Mouse (Mus musculus): ENCODE results near the gene Ahdc1.

Ahdc1 gene

GRCm38 (mm10) chr4:133016677-133017415, 5.8 kb downstream of the Ahdc1 start:
- DNase-seq (ENCODE audit: low read depth, low spot score) = no peak

DNA sequence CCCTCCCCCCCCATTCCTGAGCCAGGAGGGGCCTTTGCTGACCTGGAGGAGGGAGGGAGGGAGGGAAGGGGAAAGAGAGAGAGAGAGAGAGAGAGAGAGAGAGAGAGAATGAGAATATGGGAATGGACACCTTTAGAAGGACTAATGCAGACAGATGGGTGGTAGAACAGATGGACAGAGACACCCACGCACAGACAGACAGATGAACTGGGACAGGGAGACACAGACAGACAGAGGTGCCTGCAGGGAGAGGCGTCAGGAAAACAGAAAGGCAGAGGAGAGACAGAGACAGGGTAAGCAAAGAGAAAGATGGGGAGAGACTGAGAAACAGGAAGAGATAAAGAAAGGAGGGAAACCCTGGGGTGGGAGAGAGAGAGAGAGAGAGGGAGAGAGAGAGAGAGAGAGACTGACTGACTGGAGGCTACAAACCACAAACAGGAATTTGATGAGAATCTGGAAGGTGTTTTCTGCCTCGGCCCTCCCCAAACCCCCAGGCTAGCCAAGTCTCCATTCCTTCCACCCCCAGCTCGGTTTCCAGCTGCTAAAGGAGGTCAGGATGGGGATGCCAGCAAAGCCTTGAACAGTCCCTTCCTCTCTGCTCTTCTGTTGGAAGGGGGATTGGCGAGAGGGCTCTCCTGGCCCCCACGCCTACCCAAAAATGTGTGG, 6.7 kb downstream of the Ahdc1 start:
- no peak for DNase-seq (ENCODE audit: low read depth, low spot score)

DNA sequence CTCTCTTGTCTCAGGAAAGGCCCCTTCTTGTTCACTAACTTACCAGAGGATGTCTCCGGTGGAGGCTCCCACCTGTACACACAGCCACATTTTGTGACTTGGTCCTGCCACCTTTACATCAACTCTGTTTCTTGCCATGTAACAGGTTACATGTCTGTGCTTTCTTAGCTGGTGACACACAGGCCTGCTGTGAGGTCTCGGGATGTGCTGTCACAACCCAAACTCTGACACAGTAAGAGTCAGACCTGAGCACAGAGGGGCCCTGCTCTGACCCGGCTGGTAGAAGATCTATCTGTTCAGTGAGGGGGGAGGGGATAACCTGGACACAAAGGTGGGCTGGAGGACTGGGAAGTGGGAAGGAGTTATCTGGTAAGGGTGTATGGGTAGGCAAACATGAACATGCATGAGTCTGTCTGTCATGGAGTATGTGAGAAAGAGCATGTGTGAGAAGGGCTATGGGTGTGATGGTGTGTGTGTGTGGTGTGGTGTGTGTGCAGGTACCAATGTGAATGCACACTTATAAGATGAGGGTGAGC, 7.3 kb downstream of the Ahdc1 start:
- DNase-seq (ENCODE audit: low read depth, low spot score) = no peak

- no peak for DNase-seq (ENCODE audit: low read depth, low spot score)
Measured at GRCm38 (mm10) chr4:133020721-133021120, 9.7 kb downstream of the Ahdc1 start.

GRCm38 (mm10) chr4:133021181-133021671, 10.2 kb downstream of the Ahdc1 start:
- DNase-seq (ENCODE audit: low read depth, low spot score) = no peak

- DNase-seq (ENCODE audit: low read depth, low spot score) = no peak
Measured at GRCm38 (mm10) chr4:133022217-133022616, 11.2 kb downstream of the Ahdc1 start.

DNA sequence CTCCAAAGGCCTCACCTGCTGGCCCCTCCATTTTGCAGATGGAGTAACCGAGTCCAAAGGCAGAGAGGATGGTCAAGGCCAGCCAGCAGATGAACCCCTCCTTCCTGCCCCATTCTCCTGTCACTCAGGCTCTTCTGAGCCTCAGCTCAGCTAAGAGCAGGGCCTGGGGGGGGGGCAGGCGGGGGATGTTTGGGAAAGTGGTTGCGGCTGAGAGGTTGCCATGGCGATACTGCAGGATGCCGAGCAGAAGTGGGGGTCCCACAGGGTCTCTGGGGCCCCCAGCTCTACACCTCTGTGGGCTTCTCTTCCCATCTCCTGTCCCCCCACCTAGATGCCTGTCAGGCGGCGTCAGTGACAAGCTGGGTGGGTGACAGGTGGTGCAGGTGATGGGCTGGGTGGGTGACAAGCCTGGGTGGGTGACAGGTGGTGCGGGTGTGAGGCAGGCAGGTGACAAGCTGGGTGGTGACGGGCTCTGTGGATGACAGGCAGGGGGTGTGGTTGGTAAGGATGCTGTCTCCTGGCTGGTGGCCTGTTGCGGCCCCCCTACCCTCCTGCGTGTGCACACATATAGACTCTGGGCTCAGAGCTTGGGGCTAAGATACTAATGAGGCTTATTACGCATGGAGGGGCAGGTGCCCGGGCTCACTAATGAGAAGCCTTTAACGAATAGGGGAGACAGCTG, 12.0 kb downstream of the Ahdc1 start:
- DNase-seq (ENCODE audit: low read depth, low spot score) = no peak

- no peak for DNase-seq (ENCODE audit: low read depth, low spot score)
Measured at GRCm38 (mm10) chr4:133023636-133024035, 12.6 kb downstream of the Ahdc1 start.

DNA sequence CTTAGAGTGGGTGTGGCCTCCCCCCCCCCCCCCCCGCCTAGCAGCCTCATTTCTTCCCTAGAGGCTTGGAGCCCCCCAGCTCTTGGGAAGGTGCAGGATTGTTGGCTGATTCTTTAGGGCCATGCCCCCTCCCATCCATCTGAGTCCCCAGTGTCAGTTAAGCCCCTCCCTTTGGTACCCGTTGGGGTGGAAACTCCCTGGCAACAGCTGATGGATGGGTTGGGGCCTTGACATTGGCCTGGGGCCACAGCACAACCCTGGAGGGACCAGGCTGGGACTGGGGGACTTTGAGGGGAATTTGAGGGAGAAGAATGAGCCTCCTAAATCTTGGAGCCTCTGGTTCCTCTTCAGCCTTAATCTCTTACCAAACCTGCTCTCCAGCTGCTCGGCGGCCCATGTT, 13.3 kb downstream of the Ahdc1 start:
- no peak for DNase-seq (ENCODE audit: low read depth, low spot score)

- no peak for DNase-seq (ENCODE audit: low read depth, low spot score)
Measured at GRCm38 (mm10) chr4:133024969-133025685, 14.1 kb downstream of the Ahdc1 start.

- no peak for DNase-seq (ENCODE audit: low read depth, low spot score)
Measured at GRCm38 (mm10) chr4:133026272-133026671, 15.2 kb downstream of the Ahdc1 start.

GRCm38 (mm10) chr4:133026826-133027375, 15.8 kb downstream of the Ahdc1 start:
- DNase-seq (ENCODE audit: low read depth, low spot score) = no peak

DNA sequence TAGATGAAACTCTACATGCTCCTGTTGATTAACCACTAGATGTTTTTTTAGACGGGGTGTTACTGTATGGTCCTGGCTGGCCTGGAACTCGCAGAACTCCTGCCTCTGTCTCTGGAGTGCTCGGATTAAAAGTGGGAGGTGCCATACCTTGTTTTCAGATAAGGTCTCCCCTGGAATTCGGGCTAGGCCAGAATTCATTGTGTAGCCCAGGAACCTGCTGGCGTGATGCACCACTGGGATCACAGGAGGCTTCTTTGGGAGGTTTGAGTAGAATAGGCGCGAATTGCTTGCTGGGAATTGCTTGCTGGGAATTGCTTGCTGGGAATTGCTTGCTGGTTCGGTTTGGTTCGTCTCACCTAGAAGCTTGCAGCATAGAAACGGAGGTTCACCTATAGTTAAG, 16.7 kb downstream of the Ahdc1 start:
- no peak for DNase-seq (ENCODE audit: low read depth, low spot score)

GRCm38 (mm10) chr4:133028193-133028592, 17.1 kb downstream of the Ahdc1 start:
- DNase-seq (ENCODE audit: low read depth, low spot score) = no peak

- no peak for DNase-seq (ENCODE audit: low read depth, low spot score)
Measured at GRCm38 (mm10) chr4:133028875-133029274, 17.8 kb downstream of the Ahdc1 start.

DNA sequence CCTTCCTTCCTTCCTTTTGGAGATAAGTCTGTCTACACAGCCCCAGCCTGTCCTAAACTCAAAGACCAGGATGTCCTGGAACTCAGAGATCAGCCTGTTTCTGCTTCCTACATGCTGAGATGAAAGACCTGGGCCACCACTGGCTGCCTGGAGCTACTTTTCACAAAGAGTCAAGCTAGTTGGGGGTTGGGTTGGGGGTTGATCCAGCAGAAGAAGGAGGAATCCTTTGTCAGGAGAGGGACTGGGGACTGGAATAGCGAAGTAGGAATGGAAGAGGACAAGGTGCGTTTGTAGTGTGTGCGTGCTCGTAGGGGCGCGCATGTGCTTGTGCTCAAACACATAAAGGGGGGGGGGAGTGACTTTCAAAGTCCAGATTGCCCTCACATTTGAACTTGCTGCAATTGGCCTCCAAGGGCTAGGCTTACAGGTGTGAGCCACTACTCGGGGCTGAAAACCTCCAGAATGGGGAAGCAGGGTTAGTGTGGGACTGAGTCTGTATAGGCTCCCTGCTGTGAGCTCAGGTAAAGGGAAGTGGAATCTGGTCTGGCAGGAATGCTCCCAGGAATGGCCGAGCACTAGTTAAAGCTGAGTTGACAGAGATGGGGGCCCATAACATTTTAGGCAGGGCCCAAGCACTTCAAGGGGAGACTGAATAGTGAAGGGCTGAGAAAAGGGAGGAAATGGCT, 21.5 kb downstream of the Ahdc1 start:
- DNase-seq (ENCODE audit: low read depth, low spot score) = no peak

DNA sequence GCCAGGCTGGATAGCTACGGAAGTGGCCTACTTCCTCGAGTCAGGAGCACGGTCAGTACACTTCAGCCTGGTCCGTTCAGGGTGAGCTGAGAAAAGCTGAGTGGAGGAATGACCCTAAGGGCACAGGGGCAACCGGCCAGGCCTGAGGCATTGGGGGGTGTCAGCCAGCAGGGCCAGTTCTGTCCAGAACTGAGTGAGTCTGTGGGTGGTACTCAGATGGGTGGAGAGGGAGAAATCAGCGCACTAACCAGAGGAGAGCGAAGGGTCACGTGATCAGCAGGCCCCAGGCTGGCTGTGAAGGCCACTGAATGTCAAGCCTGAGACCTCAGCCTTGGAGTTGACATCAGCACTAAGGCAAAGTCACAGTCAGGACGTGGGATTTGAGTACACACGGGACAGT, 23.4 kb downstream of the Ahdc1 start:
- no peak for DNase-seq (ENCODE audit: low read depth, low spot score)

GRCm38 (mm10) chr4:133035446-133035845, 24.4 kb downstream of the Ahdc1 start:
- no peak for DNase-seq (ENCODE audit: low read depth, low spot score)

- no peak for DNase-seq (ENCODE audit: low read depth, low spot score)
Measured at GRCm38 (mm10) chr4:133035946-133036345, 24.9 kb downstream of the Ahdc1 start.

DNA sequence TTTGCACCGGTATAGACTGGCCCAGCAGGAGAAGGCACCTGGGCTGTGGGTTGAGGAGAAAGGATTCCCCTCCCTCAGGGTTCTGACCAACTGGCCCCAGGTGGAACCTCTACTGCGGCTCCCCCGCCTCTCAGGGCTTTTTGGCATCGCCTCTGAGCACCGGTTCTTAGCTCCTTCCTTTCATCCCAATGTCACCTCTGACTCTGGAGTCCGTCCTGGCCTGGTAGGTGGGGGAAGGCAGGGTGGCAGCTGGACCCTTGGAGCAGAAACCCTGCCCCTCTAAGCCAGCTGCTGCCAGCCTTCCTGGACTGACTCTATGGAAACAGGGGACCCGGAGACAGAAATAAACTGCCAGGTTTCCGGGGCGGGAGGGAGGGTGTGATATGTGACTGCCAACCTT, 26.2 kb downstream of the Ahdc1 start:
- no peak for DNase-seq (ENCODE audit: low read depth, low spot score)

DNA sequence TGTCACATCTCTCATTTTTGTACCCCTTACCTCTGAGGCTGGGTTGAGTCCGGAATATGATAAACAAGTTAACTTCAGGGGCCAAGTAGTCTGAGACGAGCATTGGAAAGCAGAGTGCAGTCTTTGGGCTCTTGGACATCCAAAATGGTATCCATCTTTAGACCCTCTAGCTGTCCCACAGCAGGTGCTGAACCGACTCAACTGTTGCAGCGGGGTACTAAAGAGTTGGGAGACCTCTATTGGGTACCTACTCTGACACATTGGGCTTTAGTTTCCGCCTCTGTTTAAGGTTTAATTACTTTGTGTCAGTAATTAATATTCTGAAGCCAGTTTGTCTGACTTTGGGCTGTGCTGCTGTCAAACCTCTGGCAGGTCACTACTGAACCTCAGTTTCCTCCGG, 26.7 kb downstream of the Ahdc1 start:
- no peak for DNase-seq (ENCODE audit: low read depth, low spot score)
